ENCODE assay signal across 9 mouse cellular contexts in the genomic region with DNA sequence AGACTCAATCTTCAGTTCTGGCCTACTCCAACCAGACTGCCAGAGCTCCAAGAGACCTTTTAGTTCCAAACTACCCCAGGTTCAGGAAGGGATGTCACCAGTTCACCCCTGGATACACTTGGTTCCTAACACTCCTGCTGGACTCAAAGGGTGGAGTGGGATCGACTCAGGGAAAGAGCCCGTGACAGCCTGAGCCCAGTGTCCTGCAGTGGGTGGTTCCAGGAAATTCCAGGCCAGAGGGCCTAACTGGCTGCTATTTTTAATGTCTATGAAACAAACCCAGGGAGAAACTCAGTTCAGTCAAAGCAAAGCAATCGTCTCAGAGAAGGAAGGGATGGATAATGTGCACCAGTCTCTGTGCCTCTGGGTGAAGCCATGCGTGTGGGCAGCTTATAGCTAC.
A peak's percentile ranks its signal among the peaks of the same experiment; 100 is the strongest.
DNase-seq lines count a peak whose midpoint lies in the region; ATAC-seq and TF ChIP-seq lines count a peak whose summit lies in the region.
"Had no signal": no experiment of that assay in that cellular context is flagged by ENCODE, and none has a peak within 500 bp of the region (broad histone marks: within the 10 kb centered on the region; RNA-seq: fewer than 3 reads in every experiment).

No protein-coding gene starts in this region.

- H3K4me1 ChIP-seq in brown adipose tissue, adult 24 weeks (ENCODE audit: control insufficient read depth, insufficient read depth, insufficient read length, low read length) = peaks cover 7% of the 10 kb centered on the region
- no peaks in the 10 kb centered on the region for H3K4me1 ChIP-seq in limb, embryonic 11.5 days (ENCODE audit: control insufficient read depth, insufficient read depth, low read length)
- no peaks in the 10 kb centered on the region for H3K4me1 ChIP-seq in cerebellum, adult 2 months (ENCODE audit: control insufficient read depth, insufficient read depth, low read length)
- H3K4me1 ChIP-seq: hindbrain, embryonic 15.5 days had no signal

- WGBS in limb, embryonic 11.5 days = 74% methylated on average over 4 of the region's 4 CpGs
- whole genome bisulfite sequencing in cerebellum, adult 2 months = 70% methylated on average over 4 of the region's 4 CpGs

- H3K4me3 ChIP-seq in brown adipose tissue, adult 24 weeks (ENCODE audit: insufficient read depth, low read depth, low read length) = no peak overlapping the region
- H3K4me3 ChIP-seq in limb, embryonic 11.5 days (ENCODE audit: low read depth, low read length) = no peak overlapping the region
- H3K4me3 ChIP-seq in cerebellum, adult 2 months (replicated peaks; ENCODE audit: insufficient read depth, low read depth, low read length) = no peak overlapping the region
- H3K4me3 ChIP-seq: hindbrain, embryonic 15.5 days had no signal

- no peak for TF ChIP-seq CTCF in cerebellum, adult 2 months (IDR thresholded peaks at IDR 0.05; ENCODE audit: borderline replicate concordance, insufficient read depth, low read depth, low read length)

- ATAC-seq in limb, embryonic 11.5 days (ENCODE audit: insufficient number of reproducible peaks, low FRiP score, low TSS enrichment, low read depth) = no peak

- no peaks in the 10 kb centered on the region for H3K9me3 ChIP-seq in limb, embryonic 11.5 days (ENCODE audit: control insufficient read depth, low read length)
- H3K9me3 ChIP-seq: hindbrain, embryonic 15.5 days had no signal

- H3K9ac ChIP-seq in limb, embryonic 11.5 days (ENCODE audit: low read length) = no peak overlapping the region
- H3K9ac ChIP-seq: hindbrain, embryonic 15.5 days had no signal

- intact Hi-C loops in heart, postnatal 10 days (cut with DNase I) = loop anchor here (1.0 to 5.0 kb wide), 3 partner anchors 49 to 235 kb away; no protein-coding TSS in a partner anchor
- intact Hi-C loops in left cerebral cortex, postnatal 14 days (cut with DNase I) = no loop called here

- H3K27me3 ChIP-seq in limb, embryonic 11.5 days (ENCODE audit: control insufficient read depth, insufficient read depth, low read length) = no peaks in the 10 kb centered on the region
- H3K27me3 ChIP-seq in cerebellum, adult 2 months (ENCODE audit: control insufficient read depth, insufficient read depth, low read length) = no peaks in the 10 kb centered on the region
- H3K27me3 ChIP-seq: hindbrain, embryonic 15.5 days had no signal

- peak overlapping the region; percentile 99 for H3K27ac ChIP-seq in brown adipose tissue, adult 24 weeks (replicated peaks; ENCODE audit: low read depth, low read length)
- H3K27ac ChIP-seq in limb, embryonic 11.5 days (replicated peaks; ENCODE audit: low read depth, low read length) = no peak overlapping the region
- no peak overlapping the region for H3K27ac ChIP-seq in cerebellum, adult 2 months (ENCODE audit: insufficient read depth, low read length)
- H3K27ac ChIP-seq: hindbrain, embryonic 15.5 days had no signal

- no peak for TF ChIP-seq POLR2A in cerebellum, adult 2 months (IDR thresholded peaks at IDR 0.05; ENCODE audit: borderline replicate concordance, insufficient read depth, low read length)

- DNase-seq in adrenal gland, adult (ENCODE audit: inconsistent age in 2 of 2, low spot score in 1 of 2) = peak; percentile 51 to 64
- no peak for DNase-seq in adrenal gland, postnatal 4 days (ENCODE audit: low spot score in 2 of 2)
- peak; percentile 64 to 67 for DNase-seq in heart, postnatal 10 days
- DNase-seq in limb, embryonic 11.5 days (ENCODE audit: low spot score) = peak; percentile 20
- no peak for DNase-seq in left cerebral cortex, postnatal 14 days (ENCODE audit: low spot score in 2 of 2)
- no peak for DNase-seq in cerebellum, adult 2 months
- DNase-seq in spleen, adult 18-20 months = no peak

- no peaks in the 10 kb centered on the region for H3K36me3 ChIP-seq in limb, embryonic 11.5 days (ENCODE audit: control insufficient read depth, insufficient read depth, low read length)
- H3K36me3 ChIP-seq: hindbrain, embryonic 15.5 days had no signal

- H3K4me2 ChIP-seq in limb, embryonic 11.5 days (ENCODE audit: low read depth, severe bottlenecking) = no peak overlapping the region
- H3K4me2 ChIP-seq: hindbrain, embryonic 15.5 days had no signal

Comparison
In these comparisons a context has a peak if more than half of its experiments do, and no peak if none do; other contexts are left out.
1. DNase-seq: peak in adrenal gland, adult (2 of 2), heart, postnatal 10 days (2 of 2) and limb, embryonic 11.5 days (single experiment); none in adrenal gland, postnatal 4 days (0 of 2), left cerebral cortex, postnatal 14 days (0 of 2), cerebellum, adult 2 months (0 of 2) and spleen, adult 18-20 months (0 of 2).